Mouse (Mus musculus) CH12.LX (cell line): Measurements from ENCODE around the gene Acad11. TPM values are rescaled to one million over a fixed set of nuclear protein-coding genes. Genes with fewer than 3 reads are reported as not detected.

Experiments used
- DNase-seq: peaks from one replicate; pipeline ENCODE4 v3.0.0-alpha.2; 2013; ENCODE audit errors: extremely low read depth
- H3K27ac ChIP-seq: 2 replicates; pipeline ENCODE4 v1.5.1; 2012; ENCODE audit warnings: low read depth, mild to moderate bottlenecking, control low read depth, moderate library complexity; ENCODE audit not compliant: insufficient read depth
- H3K27me3 ChIP-seq: replicated peaks from 2 replicates; pipeline ENCODE3; 2012; ENCODE audit warnings: inconsistent platforms
- H3K36me3 ChIP-seq, 2 experiments: replicated peaks in 1 of 2; 2 replicates each; pipeline versions ENCODE3 to v1.6.1; 2012; ENCODE audit warnings: inconsistent platforms in 1 of 2, low read length in 1 of 2, mild to moderate bottlenecking in 1 of 2, mixed read lengths in 1 of 2, moderate library complexity in 1 of 2; ENCODE audit not compliant: control insufficient read depth in 1 of 2, insufficient read depth in 1 of 2
- H3K4me1 ChIP-seq, 2 experiments: 2 replicates each; pipeline ENCODE4 v1.6.1; 2012; ENCODE audit warnings: inconsistent platforms in 1 of 2, moderate library complexity in 1 of 2; ENCODE audit not compliant: insufficient read depth in 2 of 2, control insufficient read depth in 1 of 2
- H3K4me2 ChIP-seq: 2 replicates; pipeline ENCODE4 v1.6.1; 2012; ENCODE audit warnings: low read depth, mild to moderate bottlenecking, control low read depth; ENCODE audit not compliant: poor library complexity, insufficient read depth, severe bottlenecking
- H3K4me3 ChIP-seq, 3 experiments: fragments of 150-350 bp in 1 of 3; sonication (generic) in 1 of 3; replicated peaks in 1 of 3; 2 replicates each; pipeline versions ENCODE3 to v1.5.1; 2011 to 2012; ENCODE audit warnings: low read depth in 2 of 3, low read length in 2 of 3, mild to moderate bottlenecking in 2 of 3, moderate library complexity in 2 of 3, control low read depth in 1 of 3, improper control_type of control experiment in 1 of 3, inconsistent platforms in 1 of 3, mixed read lengths in 1 of 3; ENCODE audit not compliant: poor library complexity in 1 of 3
- H3K79me2 ChIP-seq: replicated peaks from 2 replicates; pipeline ENCODE4 v1.6.1; 2012; ENCODE audit warnings: mild to moderate bottlenecking, moderate library complexity; ENCODE audit not compliant: control insufficient read depth, poor library complexity, insufficient read depth, severe bottlenecking; ENCODE audit errors: extremely low read depth
- H3K9ac ChIP-seq: 2 replicates; pipeline ENCODE4 v1.6.1; 2012; ENCODE audit warnings: low read depth, mild to moderate bottlenecking, control low read depth, moderate library complexity; ENCODE audit not compliant: insufficient read depth
- H3K9me3 ChIP-seq: replicated peaks from 2 replicates; pipeline ENCODE3; 2012; ENCODE audit warnings: low read length, inconsistent platforms, mixed read lengths
- CHD2 ChIP-seq: IDR thresholded peaks from 2 replicates; pipeline ENCODE4 v1.6.1; 2011; ENCODE audit warnings: low read length, improper control_type of control experiment
- CTCF ChIP-seq, 2 experiments: IDR thresholded peaks in 1 of 2; conservative IDR thresholded peaks in 1 of 2; 2 replicates each; pipeline ENCODE4 v1.5.1; 2011 to 2012; ENCODE audit warnings: low read depth in 2 of 2, low read length in 2 of 2, improper control_type of control experiment in 1 of 2, inconsistent platforms in 1 of 2, mild to moderate bottlenecking in 1 of 2, moderate library complexity in 1 of 2
- E2F4 ChIP-seq: IDR thresholded peaks from 2 replicates; pipeline ENCODE4 v1.6.1; 2011; ENCODE audit warnings: low read depth, low read length, improper control_type of control experiment; ENCODE audit not compliant: insufficient replicate concordance
- EP300 ChIP-seq: IDR thresholded peaks from 2 replicates; pipeline ENCODE4 v1.6.1; 2011; ENCODE audit warnings: low read length, improper control_type of control experiment
- ETS1 ChIP-seq: conservative IDR thresholded peaks from 2 replicates; pipeline ENCODE4 v1.6.1; 2012; ENCODE audit warnings: low read depth, mild to moderate bottlenecking, inconsistent platforms, low read length, improper control_type of control experiment, moderate library complexity
- HCFC1 ChIP-seq: IDR thresholded peaks from 2 replicates; pipeline ENCODE4 v1.6.1; 2012; ENCODE audit warnings: low read depth, mild to moderate bottlenecking, inconsistent platforms, low read length, improper control_type of control experiment
- JUN ChIP-seq: IDR thresholded peaks from 2 replicates; pipeline ENCODE4 v1.6.1; 2011; ENCODE audit warnings: low read depth, mild to moderate bottlenecking, low read length, improper control_type of control experiment, moderate library complexity; ENCODE audit not compliant: insufficient read depth
- JUND ChIP-seq: conservative IDR thresholded peaks from 2 replicates; pipeline ENCODE4 v1.6.1; 2011; ENCODE audit warnings: low read depth, low read length, improper control_type of control experiment
- MAFK ChIP-seq: IDR thresholded peaks from 2 replicates; pipeline ENCODE4 v1.6.1; 2011; ENCODE audit warnings: low read length, improper control_type of control experiment; ENCODE audit not compliant: insufficient replicate concordance
- MAX ChIP-seq: IDR thresholded peaks from 2 replicates; pipeline ENCODE4 v1.6.1; 2011; ENCODE audit warnings: low read length, improper control_type of control experiment
- MEF2A ChIP-seq: IDR thresholded peaks from 2 replicates; pipeline ENCODE4 v1.6.1; 2014; ENCODE audit warnings: low read depth, mild to moderate bottlenecking, inconsistent platforms, low read length, improper control_type of control experiment, borderline replicate concordance
- MXI1 ChIP-seq: IDR thresholded peaks from 2 replicates; pipeline ENCODE4 v1.6.1; 2011; ENCODE audit warnings: mild to moderate bottlenecking, low read depth, low read length, improper control_type of control experiment
- MYC ChIP-seq: IDR thresholded peaks from 2 replicates; pipeline ENCODE4 v1.6.1; 2011; ENCODE audit warnings: low read depth, mild to moderate bottlenecking, improper control_type of control experiment, low read length
- POLR2A ChIP-seq: IDR thresholded peaks from 2 replicates; pipeline ENCODE4 v1.6.1; 2011; ENCODE audit warnings: low read depth, mild to moderate bottlenecking, improper control_type of control experiment, low read length
- POLR2AphosphoS2 ChIP-seq: IDR thresholded peaks from 2 replicates; pipeline ENCODE4 v1.6.1; 2011; ENCODE audit warnings: low read depth, low read length, improper control_type of control experiment
- RCOR1 ChIP-seq: conservative IDR thresholded peaks from 2 replicates; pipeline ENCODE4 v1.6.1; 2012; ENCODE audit warnings: low read depth, mild to moderate bottlenecking, inconsistent platforms, low read length, improper control_type of control experiment
- TBP ChIP-seq: conservative IDR thresholded peaks from 2 replicates; pipeline ENCODE4 v1.6.1; 2011; ENCODE audit warnings: low read depth, low read length, improper control_type of control experiment
- TCF12 ChIP-seq: IDR thresholded peaks from 2 replicates; pipeline ENCODE4 v1.6.1; 2014; ENCODE audit warnings: low read depth, mild to moderate bottlenecking, inconsistent platforms, low read length, improper control_type of control experiment
- ZC3H11A ChIP-seq: IDR thresholded peaks from 2 replicates; pipeline ENCODE4 v1.6.1; 2012; ENCODE audit warnings: low read depth, mild to moderate bottlenecking, inconsistent platforms, low read length, improper control_type of control experiment
- ZKSCAN1 ChIP-seq: IDR thresholded peaks from 2 replicates; pipeline ENCODE4 v1.6.1; 2012; ENCODE audit warnings: low read depth, inconsistent platforms, low read length, improper control_type of control experiment, borderline replicate concordance
- ZNF384 ChIP-seq: IDR thresholded peaks from 2 replicates; pipeline ENCODE4 v1.6.1; 2012; ENCODE audit warnings: low read depth, low read length, improper control_type of control experiment, inconsistent platforms
- dilution Hi-C: fragments of 300-500 bp; cut with MboI; formaldehyde crosslinking; loops from 2 replicates; pipeline ENCODE4 v1.14.3; 2020; ENCODE audit warnings: low sequenced_read_pairs; ENCODE audit not compliant: extremely low pct_unique_long_range_greater_than_20kb, extremely low pct_ligation_motif_present
- in situ Hi-C: fragments of 300-500 bp; cut with MboI; formaldehyde crosslinking; loops from 3 replicates; pipeline ENCODE4 v1.14.3; 2019; ENCODE audit warnings: low sequenced_read_pairs, low pct_ligation_motif_present, low pct_unique_long_range_greater_than_20kb, mixed read lengths
- polyA plus RNA-seq: library from polyadenylated mRNA; unstranded; fragments of >175 nt; gene quantifications from 2 replicates; pipeline ENCODE4 v1.2.1, GENCODE M21; 2012; ENCODE audit warnings: low read depth; ENCODE audit not compliant: insufficient read length
- total RNA-seq, 2 experiments: library from RNA; depleted of rRNA; stranded (reverse); fragments of 300-350 nt in 1 of 2; fragments of >200 nt in 1 of 2; gene quantifications; 2 replicates each; pipeline ENCODE4 v1.2.3; 2012 to 2014

Acad11 gene
- total and polyA plus RNA-seq, 3 experiments, result 8.3 to 12.1 (median 10.0) TPM

DNA sequence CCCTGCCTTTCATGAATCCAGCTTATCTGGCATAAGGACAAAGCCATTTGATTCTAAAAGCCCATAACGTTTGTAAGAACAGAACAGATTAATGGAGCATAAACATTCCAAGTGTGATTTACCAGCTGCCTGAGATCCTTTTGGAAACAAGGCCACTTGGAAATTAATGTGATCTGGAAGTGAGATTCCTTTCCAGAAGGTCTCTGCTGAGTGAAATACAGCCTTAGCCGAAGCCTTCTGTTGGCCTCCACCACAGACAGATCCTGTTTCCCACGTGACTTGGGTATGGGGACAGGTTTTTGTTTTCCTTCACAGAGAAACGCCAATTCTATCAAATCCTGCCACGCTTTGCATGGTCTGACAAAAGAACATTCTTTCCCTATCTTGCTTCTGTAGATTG lies 60.4 kb downstream of the Acad11 start:
- Histone ChIP-seq H3K9ac (no peak overlapping the region), H3K9me3 (no peaks in the 10 kb centered on the region), H3K36me3 (peaks cover 3 to 32% of the 10 kb centered on the region in 2 experiments), H3K27me3 (no peaks in the 10 kb centered on the region), H3K79me2 (no peaks in the 10 kb centered on the region), H3K27ac (no peak overlapping the region), H3K4me1 (peaks cover 0 to 14% of the 10 kb centered on the region in 2 experiments; a peak in 2 of 4 replicates), H3K4me3 (no peak overlapping the region), H3K4me2 (no peak overlapping the region)
- dilution Hi-C loops (no loop called here), in situ Hi-C loops (no loop called here)
- TF ChIP-seq ETS1 (no peak), TCF12 (no peak), ZC3H11A (no peak), ZNF384 (no peak), E2F4 (no peak), ZKSCAN1 (no peak), MXI1 (no peak), JUND (no peak), TBP (no peak), CHD2 (no peak), HCFC1 (no peak), MYC (no peak), EP300 (no peak), MAX (no peak), JUN (no peak), POLR2AphosphoS2 (no peak)
- no peak for DNase-seq

DNA sequence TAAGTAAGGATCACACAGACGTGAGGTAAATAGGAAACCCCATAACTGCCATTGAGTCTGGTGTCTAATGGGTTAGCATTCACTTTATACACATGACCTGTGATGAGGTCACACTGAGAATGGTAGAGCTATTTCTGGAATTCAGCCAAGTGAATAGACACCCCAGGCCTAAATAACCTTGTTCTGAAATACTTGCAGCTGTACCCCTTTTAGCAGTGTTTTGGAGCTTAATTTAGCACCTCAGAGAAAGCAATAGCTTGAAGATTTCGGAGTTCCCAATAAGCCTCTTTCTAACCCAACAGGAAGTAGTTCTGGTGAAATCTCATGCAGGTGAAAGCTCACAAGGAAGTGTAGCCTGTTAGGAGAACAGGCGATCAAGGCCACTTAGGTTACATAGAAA lies 63.7 kb downstream of the Acad11 start, which contains the start of gene Ackr4:
Ackr4 (minus strand) TSS at position 101 of the 400 bp plus-strand sequence.
- dilution Hi-C loops (no loop called here), in situ Hi-C loops (no loop called here)
- Histone ChIP-seq H3K27me3 (no peaks in the 10 kb centered on the region), H3K4me3 (no peak within 1 kb of the TSS), H3K9me3 (no peaks in the 10 kb centered on the region), H3K36me3 (peaks cover 3 to 28% of the 10 kb centered on the region in 2 experiments), H3K4me1 (peaks cover 0 to 14% of the 10 kb centered on the region in 2 experiments; a peak in 2 of 4 replicates), H3K9ac (no peak within 1 kb of the TSS), H3K27ac (no peak within 1 kb of the TSS), H3K4me2 (no peak within 1 kb of the TSS), H3K79me2 (no peaks in the 10 kb centered on the region)
- TF ChIP-seq CTCF (conservative IDR thresholded peaks at IDR 0.05 in 1 of 2, IDR thresholded peaks at IDR 0.05 in 1 of 2; ENCODE audit: low read depth in 2 of 2, low read length in 2 of 2) (no peak), POLR2A (no peak), ZC3H11A (no peak), EP300 (no peak), RCOR1 (no peak), TCF12 (no peak), MYC (no peak), HCFC1 (no peak), MAFK (no peak), MEF2A (no peak)
- DNase-seq, result no peak
